Mouse (Mus musculus) CD4-positive, CD25-positive, alpha-beta regulatory T cell, adult 2 months (primary cell): Measurements from ENCODE around the gene Fbxl17.

ENCODE experiments used
- DNase-seq: peaks from one replicate; pipeline ENCODE4 v3.0.0-alpha.2; 2012; ENCODE audit warnings: low read depth, low spot score

The Fbxl17 gene

DNA sequence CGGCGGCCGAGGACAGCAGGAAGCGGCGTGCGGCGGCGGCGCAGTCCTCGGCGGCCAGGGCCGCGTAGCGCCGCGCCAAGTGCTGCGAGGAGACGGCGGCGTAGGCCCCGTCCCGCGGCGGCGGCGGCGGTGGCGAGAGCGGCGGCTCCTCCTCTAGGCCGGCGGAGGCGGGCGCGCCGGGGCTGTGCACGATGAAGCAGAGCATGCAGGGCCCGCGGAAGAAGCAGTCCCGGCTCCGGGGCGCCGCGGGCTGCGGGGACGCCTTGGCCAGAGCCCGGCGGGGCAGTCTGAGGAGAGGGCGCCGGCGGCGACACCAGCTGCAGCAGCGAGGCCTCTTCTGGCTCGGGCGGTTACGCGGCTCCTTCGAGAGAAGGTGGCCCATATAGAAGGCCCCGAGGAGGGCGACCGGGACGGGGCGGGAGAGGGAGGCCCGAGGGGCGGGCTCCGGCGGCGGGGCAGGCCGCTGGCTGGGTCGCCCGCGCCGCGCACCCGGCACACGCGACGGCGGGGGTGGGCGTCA lies at the start of gene Fbxl17:
Gene Fbxl17, minus strand, starts transcription at position 382 of the 520 bp plus-strand sequence.
- DNase-seq = peak; percentile 81

- no peak for DNase-seq
Observed at GRCm38 (mm10) chr17:63547465-63547864, 47.6 kb upstream of the Fbxl17 start.

DNA sequence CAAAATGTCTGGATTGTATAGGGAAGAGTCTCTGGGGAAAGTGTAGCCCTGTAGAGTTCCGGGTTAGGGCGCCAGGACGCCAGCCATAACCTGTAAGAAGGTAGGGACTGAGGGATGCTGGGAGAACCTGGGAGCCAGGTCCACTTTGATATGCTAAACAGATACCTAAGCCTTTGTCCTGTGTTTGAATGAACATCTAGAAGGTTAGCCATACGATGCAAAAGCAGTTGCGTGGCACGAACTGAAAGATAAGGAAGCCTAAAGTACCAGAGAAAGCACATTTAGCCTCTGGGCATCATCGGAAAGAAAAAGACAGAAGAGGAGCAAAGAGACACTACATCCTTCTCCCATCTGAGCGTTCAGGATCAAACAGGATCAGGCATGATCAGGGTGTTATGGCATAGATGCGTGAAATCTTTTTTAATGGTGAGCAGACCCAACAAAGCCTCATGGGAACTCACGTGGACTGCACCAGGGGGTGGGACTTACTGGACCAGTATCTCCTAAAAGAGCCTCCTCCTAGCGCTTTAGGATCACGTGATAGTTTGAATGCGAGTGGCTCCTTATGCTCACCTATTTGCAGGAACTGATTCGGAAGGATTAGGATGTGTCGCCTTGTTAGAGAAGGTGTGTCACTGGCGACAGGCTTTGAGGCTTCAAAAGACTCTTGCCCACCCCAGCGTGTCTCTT lies 34.9 kb upstream of the Fbxl17 start:
- DNase-seq = no peak

DNA sequence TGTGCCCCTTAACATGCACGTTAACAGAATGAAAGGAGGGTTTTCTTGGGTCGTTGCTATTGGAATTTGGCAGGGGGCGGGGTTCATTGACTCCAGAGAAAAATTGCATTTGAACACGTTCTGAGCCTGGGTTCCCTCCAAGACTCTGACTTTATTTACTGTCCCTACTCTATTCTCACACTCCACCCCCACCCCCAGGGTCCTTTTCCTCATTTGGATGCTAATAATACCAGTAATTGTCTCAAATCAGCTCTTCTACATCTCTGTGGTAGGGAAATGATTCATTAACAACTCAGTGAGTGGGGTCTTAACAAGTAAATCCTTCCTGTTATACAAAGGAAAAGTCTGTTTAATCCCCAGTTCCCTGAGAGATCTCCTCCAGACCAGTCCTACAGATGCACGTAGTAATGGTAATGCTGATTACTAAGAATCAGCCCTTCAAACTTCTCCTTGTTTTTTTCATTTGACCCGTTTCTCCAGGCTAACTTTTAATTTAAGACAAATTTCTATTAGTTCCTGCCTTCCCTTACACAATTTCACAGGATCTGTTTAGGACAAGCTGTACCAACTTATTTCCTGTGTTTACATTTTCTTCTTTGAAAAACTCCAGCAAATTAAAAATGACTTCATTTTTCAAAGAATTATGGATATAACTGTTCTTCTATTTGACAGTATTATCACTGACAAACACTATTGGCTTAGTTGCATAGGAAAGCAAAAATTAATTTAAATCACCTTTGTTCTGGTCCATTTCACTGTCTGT lies 33.4 kb upstream of the Fbxl17 start:
- no peak for DNase-seq

GRCm38 (mm10) chr17:63529476-63529875 lies 29.7 kb upstream of the Fbxl17 start:
- DNase-seq = no peak

- DNase-seq = no peak
Observed at GRCm38 (mm10) chr17:63520691-63521090, 20.9 kb upstream of the Fbxl17 start.

DNA sequence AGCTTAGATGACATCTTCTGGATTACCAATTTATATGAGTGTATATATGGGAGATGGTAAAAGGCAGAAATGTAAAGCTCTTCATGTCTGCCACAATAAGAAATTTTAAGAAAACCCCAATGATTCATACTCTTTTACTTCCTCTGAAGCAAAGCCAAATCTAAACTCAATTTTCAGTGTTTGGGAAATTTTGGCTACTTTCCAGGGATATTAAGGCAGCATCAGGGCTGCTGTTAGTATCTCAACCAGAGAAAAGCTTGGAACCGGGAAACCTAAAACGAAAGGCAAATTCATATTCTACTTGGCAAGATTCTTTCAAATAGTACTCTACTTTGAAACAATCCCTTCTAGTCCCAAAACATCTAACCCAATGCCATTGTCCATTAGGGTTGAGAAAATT lies 10.6 kb upstream of the Fbxl17 start:
- no peak for DNase-seq

GRCm38 (mm10) chr17:63501091-63501490 lies 1.3 kb upstream of the Fbxl17 start:
- no peak for DNase-seq

DNA sequence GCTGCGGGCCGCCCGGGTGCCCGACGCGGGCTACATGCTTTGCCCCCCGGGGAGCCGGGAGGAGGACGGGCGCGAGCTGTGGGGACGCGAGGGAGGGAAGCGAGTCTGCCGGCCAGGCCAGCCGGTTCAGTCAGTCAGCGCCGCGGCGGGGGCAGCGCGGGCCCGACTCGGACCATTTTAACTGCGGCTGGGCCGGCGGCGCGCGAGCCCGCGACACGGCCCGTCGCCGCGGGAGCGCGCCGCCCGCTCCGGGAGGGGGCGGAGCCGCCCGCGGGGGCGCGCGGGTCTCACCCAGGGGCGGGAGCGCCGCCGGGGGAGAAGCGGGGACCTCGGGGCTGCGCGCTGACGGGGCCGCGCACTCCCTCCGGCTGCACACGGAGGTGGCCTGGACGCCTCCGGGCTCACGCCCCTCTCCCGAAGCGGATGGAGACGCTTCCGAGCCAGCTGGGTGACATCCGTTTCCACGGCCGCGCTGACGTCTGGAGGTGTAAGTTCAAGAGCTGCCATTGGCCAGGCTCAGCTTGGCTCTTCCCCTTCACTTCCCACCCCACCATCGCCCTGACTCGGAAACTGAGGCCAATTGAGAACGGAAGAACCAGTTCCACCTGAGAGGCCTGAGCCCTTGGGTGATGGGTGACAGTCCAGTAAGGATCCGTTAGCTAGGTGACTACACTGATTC lies 478 bp upstream of the Fbxl17 start:
- peak; percentile 92 for DNase-seq

GRCm38 (mm10) chr17:63498717-63499635 lies 841 bp downstream of the Fbxl17 start:
- peak; percentile 61 for DNase-seq

- DNase-seq = peak; percentile 6
Observed at GRCm38 (mm10) chr17:63498182-63498716, 1.6 kb downstream of the Fbxl17 start.

- no peak for DNase-seq
Observed at GRCm38 (mm10) chr17:63497206-63497731, 2.5 kb downstream of the Fbxl17 start.

DNA sequence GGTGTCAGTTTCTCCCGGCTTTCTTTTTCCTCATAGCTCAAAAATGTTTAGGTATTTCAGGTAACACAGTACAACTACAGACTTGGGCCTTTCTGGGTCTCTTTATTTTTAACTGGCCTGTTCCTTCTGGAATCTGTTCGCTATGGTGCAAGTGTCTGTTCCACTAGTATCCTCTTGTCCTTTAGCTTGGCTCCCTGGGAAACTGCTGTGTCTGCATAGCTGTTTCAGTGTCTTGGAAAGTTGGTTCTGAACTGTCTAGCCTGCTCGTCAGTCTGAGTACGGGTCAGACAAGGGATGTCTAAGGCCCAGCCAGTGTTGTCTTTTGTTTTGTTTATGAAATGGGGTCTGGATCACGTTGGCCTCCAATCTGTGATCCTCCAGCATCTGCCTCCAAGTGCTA lies 3.7 kb downstream of the Fbxl17 start:
- DNase-seq = no peak

DNA sequence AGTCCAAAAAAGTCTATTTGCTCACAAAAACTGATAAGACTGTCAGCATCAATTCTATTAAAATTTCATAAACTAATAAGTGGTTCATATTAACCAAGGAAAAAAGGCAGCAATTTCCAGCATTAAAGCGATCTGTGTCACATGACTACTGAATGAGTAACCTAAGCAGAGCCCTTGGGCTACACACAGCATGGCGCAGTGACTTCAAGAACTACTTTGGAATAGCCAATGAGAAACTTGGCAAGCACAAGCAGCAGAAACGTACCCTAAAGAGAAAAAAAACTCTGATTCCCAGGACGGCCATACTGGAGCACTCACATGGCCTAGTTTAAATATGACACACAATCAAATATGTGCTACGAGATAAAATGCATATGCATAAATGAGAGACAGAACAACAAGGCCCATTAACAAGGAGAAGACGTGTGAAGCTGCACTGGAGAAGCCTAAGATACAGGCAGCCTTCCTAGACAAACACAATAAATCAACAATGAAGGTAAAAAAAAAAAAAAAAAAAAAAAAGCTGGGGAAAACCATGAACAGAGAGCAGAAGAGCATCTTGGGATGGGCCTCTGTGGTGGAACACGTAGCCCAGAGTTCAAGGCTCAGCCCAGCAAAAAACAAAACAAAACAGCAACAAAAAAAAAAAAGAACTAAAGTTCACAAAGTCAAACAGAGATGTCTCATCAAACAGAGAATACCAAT lies 5.8 kb downstream of the Fbxl17 start:
- no peak for DNase-seq

DNA sequence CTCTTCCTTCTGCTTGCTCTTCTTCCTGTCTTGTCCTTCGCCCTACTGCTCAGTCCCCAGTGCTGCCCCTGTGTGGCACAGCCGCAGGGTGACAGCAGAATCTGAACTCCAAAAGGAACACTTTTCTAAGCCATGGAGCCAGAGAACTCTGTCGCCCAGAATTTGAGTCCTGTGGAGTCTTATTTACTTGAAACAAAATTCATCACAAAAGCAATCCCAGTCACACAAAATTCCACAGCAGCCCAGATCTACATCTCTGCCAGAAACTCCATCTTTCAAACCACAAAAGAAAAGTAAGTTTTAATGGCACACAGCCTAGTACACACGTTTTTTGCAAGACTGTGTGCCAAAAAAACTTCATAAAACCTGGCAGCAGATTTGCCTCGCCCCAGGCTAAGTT lies 6.5 kb downstream of the Fbxl17 start:
- peak; percentile 54 for DNase-seq

- no peak for DNase-seq
Observed at GRCm38 (mm10) chr17:63492665-63493273, 7.0 kb downstream of the Fbxl17 start.

DNA sequence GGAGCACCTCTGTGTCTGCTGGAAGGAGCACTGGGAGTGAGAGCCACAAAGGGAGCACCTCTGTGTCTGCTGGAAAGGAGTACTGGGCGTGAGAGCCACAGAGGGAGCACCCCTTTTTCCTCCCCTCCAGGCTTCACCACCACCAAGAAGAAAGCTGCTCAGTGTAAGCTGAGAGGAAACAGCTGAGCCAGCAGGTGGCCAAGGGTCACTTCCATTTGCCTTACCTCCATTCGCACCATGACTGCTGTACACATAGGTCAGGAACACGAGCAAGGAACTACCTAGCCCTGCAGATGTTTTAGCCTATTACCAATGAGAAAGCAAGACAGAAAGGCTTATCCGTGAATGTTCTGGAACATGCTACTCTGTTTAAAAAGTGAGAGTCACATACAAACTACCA lies 10.3 kb downstream of the Fbxl17 start:
- DNase-seq = no peak

DNA sequence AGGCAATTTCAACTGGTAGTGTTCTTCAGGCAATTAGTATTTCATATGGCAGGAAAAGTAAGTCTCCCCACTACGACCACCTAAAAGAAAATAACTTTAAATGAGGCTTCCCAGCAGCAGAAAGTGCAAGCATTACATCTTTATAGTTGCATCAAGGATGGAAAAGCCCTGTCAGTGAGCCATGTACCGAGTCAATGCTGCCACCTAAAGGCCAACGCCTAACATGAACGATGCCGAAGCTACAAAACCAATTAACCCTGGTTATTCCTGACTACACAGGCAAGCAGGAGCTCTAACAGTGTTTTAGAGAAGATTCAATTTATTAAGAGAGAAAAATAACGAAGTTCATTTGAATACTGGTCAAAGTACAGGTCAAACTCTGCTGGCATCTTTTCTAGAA lies 32.0 kb downstream of the Fbxl17 start:
- DNase-seq = peak; percentile 79

GRCm38 (mm10) chr17:63465239-63465638 lies 34.6 kb downstream of the Fbxl17 start:
- no peak for DNase-seq

DNA sequence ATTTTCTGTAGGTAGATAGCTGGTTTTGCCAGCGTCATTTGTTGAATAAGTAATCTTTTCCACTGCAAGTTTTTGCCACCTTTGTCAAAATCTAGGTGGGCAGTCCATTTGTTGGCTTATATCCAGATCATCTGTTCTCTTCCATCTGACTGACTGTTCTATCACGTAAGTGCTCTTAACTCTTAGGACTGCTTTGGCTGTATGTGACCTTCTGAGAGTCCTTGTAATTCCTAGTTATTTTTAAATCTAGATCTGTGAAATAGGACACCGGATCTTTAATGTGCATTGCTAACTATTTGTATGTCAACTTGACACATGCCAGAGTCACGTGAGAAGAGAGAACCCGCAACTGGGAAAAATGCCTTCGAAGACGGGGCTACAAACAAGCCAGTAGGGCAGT lies 37.3 kb downstream of the Fbxl17 start:
- no peak for DNase-seq
